Mouse (Mus musculus): ENCODE data around the gene Cdh13. TPM values are rescaled to one million over a fixed set of nuclear protein-coding genes. Genes with fewer than 3 reads are reported as not detected.

Gene Cdh13
- polyA plus RNA-seq, 1 experiment from 2014 or later: 4.2 TPM

DNA sequence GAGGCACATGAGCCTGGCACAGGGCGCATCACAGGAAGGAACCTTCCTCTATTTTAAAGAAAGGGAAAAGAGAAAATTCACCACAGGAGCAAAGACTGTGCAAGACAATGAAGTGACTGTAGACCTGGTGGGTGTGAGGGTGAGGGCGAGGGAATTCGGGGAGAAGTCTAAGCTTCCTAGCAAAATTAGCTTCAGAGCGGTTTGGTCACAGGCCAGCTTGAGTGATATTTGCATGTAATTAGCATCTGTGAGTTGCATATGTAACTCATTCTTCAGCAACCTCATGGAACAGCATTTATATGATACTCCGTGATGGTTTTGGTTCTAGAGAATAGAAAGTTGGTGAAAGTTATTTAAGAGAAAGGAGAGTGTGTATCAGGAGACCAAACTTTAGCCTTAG is 73.5 kb downstream of the Cdh13 start:
- Histone ChIP-seq H3K36me3 (no peaks in the 10 kb centered on the region), H3K9ac (no peak overlapping the region), H3K27me3 (no peaks in the 10 kb centered on the region), H3K9me3 (replicated peaks) (no peaks in the 10 kb centered on the region), H3K4me2 (no peak overlapping the region), H3K27ac (no peak overlapping the region), H3K4me1 (peaks cover 12% of the 10 kb centered on the region), H3K4me3 (replicated peaks) (no peak overlapping the region)
- no peak for ATAC-seq (replicated peaks; ENCODE audit: low FRiP score)
- WGBS: 91% methylated on average over 5 of the region's 5 CpGs

GRCm38 (mm10) chr8:118357596-118357995 is 74.1 kb downstream of the Cdh13 start:
- no peak overlapping the region for H3K27ac ChIP-seq
- H3K4me3 ChIP-seq (replicated peaks): no peak overlapping the region
- whole genome bisulfite sequencing: 91% methylated on average over 7 of the region's 7 CpGs
- no peak for ATAC-seq (replicated peaks; ENCODE audit: low FRiP score)
- no peaks in the 10 kb centered on the region for H3K27me3 ChIP-seq
- H3K36me3 ChIP-seq: no peaks in the 10 kb centered on the region
- no peak overlapping the region for H3K4me2 ChIP-seq
- no peaks in the 10 kb centered on the region for H3K9me3 ChIP-seq (replicated peaks)
- H3K4me1 ChIP-seq: peaks cover 12% of the 10 kb centered on the region
- H3K9ac ChIP-seq: no peak overlapping the region

- Histone ChIP-seq H3K27me3 (no peaks in the 10 kb centered on the region), H3K36me3 (no peaks in the 10 kb centered on the region), H3K4me3 (replicated peaks) (no peak overlapping the region), H3K27ac (no peak overlapping the region), H3K4me2 (no peak overlapping the region), H3K9me3 (replicated peaks) (no peaks in the 10 kb centered on the region), H3K4me1 (no peaks in the 10 kb centered on the region), H3K9ac (no peak overlapping the region)
- 63% methylated on average over 3 of the region's 3 CpGs for WGBS
- ATAC-seq (replicated peaks; ENCODE audit: low FRiP score): no peak
Observed at GRCm38 (mm10) chr8:118363781-118364180, 80.2 kb downstream of the Cdh13 start.

DNA sequence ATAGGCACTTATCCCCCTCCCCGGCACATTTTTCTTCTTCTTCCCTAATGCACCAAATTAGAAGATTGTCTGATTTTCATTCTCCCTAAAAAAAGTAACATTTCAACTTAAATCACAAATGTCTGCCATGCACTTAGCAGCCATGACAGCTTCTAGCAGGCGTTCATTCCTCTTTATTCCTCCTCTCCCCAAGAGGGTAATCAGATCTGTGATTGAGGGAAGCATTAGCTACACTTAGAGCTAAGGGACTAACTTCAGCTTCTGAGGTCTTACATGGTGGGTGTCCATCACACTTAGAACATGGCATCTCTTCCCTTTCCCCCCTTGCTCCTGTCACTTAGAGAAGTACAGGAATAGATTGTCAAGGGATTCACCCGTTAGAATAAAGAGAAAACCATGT is 89.6 kb downstream of the Cdh13 start:
- no peak overlapping the region for H3K4me2 ChIP-seq
- H3K4me1 ChIP-seq: no peaks in the 10 kb centered on the region
- no peaks in the 10 kb centered on the region for H3K36me3 ChIP-seq
- H3K9me3 ChIP-seq (replicated peaks): no peaks in the 10 kb centered on the region
- H3K4me3 ChIP-seq (replicated peaks): no peak overlapping the region
- no peaks in the 10 kb centered on the region for H3K27me3 ChIP-seq
- 81% methylated on average over 3 of the region's 3 CpGs for WGBS
- H3K9ac ChIP-seq: no peak overlapping the region
- H3K27ac ChIP-seq: no peak overlapping the region
- ATAC-seq (replicated peaks; ENCODE audit: low FRiP score): no peak

DNA sequence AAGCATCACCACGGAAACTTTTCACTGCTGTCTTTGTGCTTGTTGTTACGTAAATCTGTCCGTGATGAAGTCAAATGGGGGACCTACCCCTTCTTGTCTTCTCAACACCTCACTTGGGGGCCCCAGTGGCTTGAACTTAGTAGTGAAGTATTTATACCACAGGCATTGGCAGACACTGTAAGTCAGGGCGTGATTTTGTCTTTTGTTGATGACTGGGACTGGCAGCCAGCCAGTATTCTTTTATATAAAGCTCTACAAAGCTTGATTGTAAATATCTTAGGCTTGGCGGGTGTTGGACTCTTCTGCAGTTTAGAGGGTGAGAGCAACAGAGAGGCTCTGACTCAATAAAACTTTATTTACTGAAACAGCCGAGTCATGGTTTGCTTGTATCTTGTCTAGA is 91.2 kb downstream of the Cdh13 start:
- no peak overlapping the region for H3K27ac ChIP-seq
- 57% methylated on average over 6 of the region's 6 CpGs for WGBS
- no peak for ATAC-seq (replicated peaks; ENCODE audit: low FRiP score)
- no peaks in the 10 kb centered on the region for H3K27me3 ChIP-seq
- no peaks in the 10 kb centered on the region for H3K4me1 ChIP-seq
- no peaks in the 10 kb centered on the region for H3K36me3 ChIP-seq
- H3K9me3 ChIP-seq (replicated peaks): no peaks in the 10 kb centered on the region
- no peak overlapping the region for H3K9ac ChIP-seq
- H3K4me2 ChIP-seq: no peak overlapping the region
- H3K4me3 ChIP-seq (replicated peaks): no peak overlapping the region

DNA sequence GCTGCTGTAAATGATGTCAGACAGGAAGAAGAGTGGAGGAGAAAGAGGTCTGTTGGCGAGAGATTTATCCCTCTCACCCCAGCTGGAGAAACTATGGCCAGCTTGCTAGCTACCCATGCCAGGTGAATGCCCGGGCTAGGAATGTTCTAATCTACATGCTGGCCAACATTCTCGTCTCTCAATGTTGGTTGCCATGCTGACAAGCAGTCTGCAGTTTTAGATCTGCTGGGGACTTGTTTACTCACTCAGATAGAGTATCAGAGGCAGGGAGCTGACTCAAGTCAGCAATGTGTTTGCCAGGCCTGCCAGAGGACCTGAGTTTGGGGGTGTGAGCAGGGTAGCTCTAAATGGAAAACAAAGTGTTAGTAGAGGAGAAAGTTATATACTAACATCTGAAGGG is 93.3 kb downstream of the Cdh13 start:
- Histone ChIP-seq H3K9ac (no peak overlapping the region), H3K4me2 (no peak overlapping the region), H3K27ac (no peak overlapping the region), H3K4me1 (no peaks in the 10 kb centered on the region), H3K4me3 (replicated peaks) (no peak overlapping the region), H3K27me3 (no peaks in the 10 kb centered on the region), H3K9me3 (replicated peaks) (no peaks in the 10 kb centered on the region), H3K36me3 (no peaks in the 10 kb centered on the region)
- 65% methylated on average over 3 of the region's 3 CpGs for WGBS
- no peak for ATAC-seq (replicated peaks; ENCODE audit: low FRiP score)

DNA sequence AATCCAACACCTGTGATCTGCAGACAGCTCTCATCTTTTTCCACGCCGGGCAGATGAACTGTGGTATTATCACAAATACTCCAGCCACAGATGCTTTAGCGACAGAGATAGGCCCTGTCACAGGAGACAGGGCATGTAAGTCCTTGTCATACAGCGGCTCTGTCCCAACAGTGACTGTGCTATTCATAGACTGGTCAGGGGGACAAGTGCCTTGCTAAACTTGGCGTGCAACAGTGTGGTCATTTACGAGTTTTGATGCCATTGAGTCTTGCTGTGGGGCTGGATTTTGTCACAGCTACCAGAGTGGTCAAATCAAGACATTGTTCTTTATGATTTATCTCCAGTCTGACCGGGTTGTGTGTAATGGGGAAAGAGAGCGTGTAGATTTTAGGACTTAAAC is 95.5 kb downstream of the Cdh13 start:
- 85% methylated on average over 8 of the region's 8 CpGs for WGBS
- Histone ChIP-seq H3K27ac (no peak overlapping the region), H3K9me3 (replicated peaks) (no peaks in the 10 kb centered on the region), H3K36me3 (no peaks in the 10 kb centered on the region), H3K4me2 (no peak overlapping the region), H3K4me3 (replicated peaks) (no peak overlapping the region), H3K27me3 (no peaks in the 10 kb centered on the region), H3K9ac (no peak overlapping the region), H3K4me1 (no peaks in the 10 kb centered on the region)
- no peak for ATAC-seq (replicated peaks; ENCODE audit: low FRiP score)

DNA sequence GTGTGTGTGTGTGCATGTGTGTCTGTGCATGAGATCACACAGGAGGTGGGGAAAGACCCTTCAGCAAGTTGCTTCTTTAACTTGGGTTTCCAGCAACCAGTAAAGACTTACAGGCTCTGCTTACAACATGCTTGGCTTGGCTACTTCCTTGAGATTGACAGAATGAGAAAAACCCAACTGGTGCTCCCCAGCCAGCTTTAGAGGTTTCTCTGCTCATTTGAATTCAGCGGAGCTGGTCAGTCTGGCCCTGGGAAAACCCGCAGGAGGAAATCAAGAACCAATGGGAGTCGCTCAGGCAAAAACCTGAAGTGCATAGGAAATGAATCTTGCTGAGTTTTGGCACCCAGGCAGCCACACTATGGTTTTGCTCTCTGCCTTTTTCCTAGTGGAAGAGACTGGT is 96.1 kb downstream of the Cdh13 start:
- no peaks in the 10 kb centered on the region for H3K9me3 ChIP-seq (replicated peaks)
- no peak for ATAC-seq (replicated peaks; ENCODE audit: low FRiP score)
- no peaks in the 10 kb centered on the region for H3K4me1 ChIP-seq
- H3K27ac ChIP-seq: no peak overlapping the region
- H3K4me2 ChIP-seq: no peak overlapping the region
- WGBS: 30% methylated on average over 3 of the region's 3 CpGs
- H3K4me3 ChIP-seq (replicated peaks): no peak overlapping the region
- H3K9ac ChIP-seq: no peak overlapping the region
- H3K27me3 ChIP-seq: no peaks in the 10 kb centered on the region
- H3K36me3 ChIP-seq: no peaks in the 10 kb centered on the region

DNA sequence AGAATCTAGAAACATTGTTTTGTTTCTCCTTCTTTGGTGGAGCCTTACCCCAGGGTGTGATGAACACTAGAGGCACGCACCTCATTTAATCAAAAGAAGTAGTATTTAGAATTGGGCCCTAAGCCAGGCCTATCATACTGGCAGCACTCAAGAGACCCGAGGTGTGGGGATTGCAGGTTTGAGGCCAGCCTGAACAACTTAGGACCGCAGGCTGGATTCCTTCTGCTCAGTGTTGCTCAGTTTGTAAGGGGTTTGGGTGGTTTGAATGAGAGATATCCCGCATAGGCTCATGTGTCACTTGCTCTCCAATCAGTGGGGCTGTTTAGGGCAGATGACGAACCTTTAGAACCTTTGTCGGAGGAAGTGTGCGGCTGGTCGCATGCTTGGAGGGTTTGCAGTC is 96.5 kb downstream of the Cdh13 start:
- no peaks in the 10 kb centered on the region for H3K27me3 ChIP-seq
- 75% methylated on average over 8 of the region's 8 CpGs for whole genome bisulfite sequencing
- H3K36me3 ChIP-seq: no peaks in the 10 kb centered on the region
- ATAC-seq (replicated peaks; ENCODE audit: low FRiP score): no peak
- H3K4me1 ChIP-seq: no peaks in the 10 kb centered on the region
- no peak overlapping the region for H3K27ac ChIP-seq
- H3K4me2 ChIP-seq: no peak overlapping the region
- H3K4me3 ChIP-seq (replicated peaks): no peak overlapping the region
- no peaks in the 10 kb centered on the region for H3K9me3 ChIP-seq (replicated peaks)
- H3K9ac ChIP-seq: no peak overlapping the region

GRCm38 (mm10) chr8:118380782-118381181 is 97.2 kb downstream of the Cdh13 start:
- Histone ChIP-seq H3K4me2 (no peak overlapping the region), H3K27me3 (no peaks in the 10 kb centered on the region), H3K27ac (no peak overlapping the region), H3K4me3 (replicated peaks) (no peak overlapping the region), H3K9me3 (replicated peaks) (no peaks in the 10 kb centered on the region), H3K36me3 (no peaks in the 10 kb centered on the region), H3K9ac (no peak overlapping the region), H3K4me1 (no peaks in the 10 kb centered on the region)
- WGBS: 89% methylated on average over 9 of the region's 9 CpGs
- no peak for ATAC-seq (replicated peaks; ENCODE audit: low FRiP score)

DNA sequence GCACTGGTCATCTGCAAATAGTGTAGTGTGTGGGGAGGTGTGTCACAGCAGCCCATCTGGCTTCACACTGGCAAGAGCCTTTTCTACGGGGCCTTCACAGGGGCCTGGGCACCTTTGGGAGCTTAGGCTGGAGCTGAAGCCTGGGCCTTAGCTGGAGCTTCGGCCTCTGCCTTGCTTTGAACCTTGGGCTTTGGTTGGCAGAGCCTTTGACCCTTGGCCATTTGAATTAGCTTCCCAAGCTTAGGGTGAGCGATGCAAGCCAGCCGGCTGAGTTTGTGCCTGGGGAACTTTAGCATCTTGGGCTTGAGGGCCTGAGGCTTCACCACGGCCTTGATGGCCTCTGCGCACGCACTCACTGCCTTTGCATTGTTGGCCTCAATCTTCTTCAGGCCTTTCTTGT is 98.1 kb downstream of the Cdh13 start:
- Histone ChIP-seq H3K27ac (no peak overlapping the region), H3K27me3 (no peaks in the 10 kb centered on the region), H3K4me3 (replicated peaks) (no peak overlapping the region), H3K36me3 (no peaks in the 10 kb centered on the region), H3K9ac (no peak overlapping the region), H3K9me3 (replicated peaks) (no peaks in the 10 kb centered on the region), H3K4me1 (no peaks in the 10 kb centered on the region), H3K4me2 (no peak overlapping the region)
- WGBS: 89% methylated on average over 7 of the region's 7 CpGs
- no peak for ATAC-seq (replicated peaks; ENCODE audit: low FRiP score)

DNA sequence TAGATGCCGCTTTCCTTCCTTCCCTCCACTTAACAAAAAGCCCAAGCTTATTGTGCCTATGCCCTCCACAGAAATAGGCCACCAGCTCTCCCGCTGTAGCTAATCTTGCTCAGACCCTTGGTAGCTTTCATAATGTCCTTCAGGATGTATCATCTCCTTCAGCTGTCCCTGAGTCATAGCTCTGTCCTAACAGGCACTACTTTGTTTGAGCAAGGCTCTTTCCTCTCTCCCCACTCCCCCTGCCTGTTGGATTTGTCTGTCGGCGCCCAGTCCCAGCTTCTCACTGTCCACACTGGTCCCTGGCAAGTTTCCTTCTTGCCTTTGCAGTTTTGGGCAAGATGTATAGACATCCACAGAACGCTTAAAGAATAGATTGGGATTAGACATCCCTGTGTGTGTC is 100.8 kb downstream of the Cdh13 start:
- Histone ChIP-seq H3K9ac (no peak overlapping the region), H3K27ac (no peak overlapping the region), H3K4me2 (no peak overlapping the region), H3K4me1 (no peaks in the 10 kb centered on the region), H3K9me3 (replicated peaks) (no peaks in the 10 kb centered on the region), H3K36me3 (no peaks in the 10 kb centered on the region), H3K4me3 (replicated peaks) (no peak overlapping the region), H3K27me3 (no peaks in the 10 kb centered on the region)
- ATAC-seq (replicated peaks; ENCODE audit: low FRiP score): no peak
- WGBS: 96% methylated on average over 5 of the region's 5 CpGs

DNA sequence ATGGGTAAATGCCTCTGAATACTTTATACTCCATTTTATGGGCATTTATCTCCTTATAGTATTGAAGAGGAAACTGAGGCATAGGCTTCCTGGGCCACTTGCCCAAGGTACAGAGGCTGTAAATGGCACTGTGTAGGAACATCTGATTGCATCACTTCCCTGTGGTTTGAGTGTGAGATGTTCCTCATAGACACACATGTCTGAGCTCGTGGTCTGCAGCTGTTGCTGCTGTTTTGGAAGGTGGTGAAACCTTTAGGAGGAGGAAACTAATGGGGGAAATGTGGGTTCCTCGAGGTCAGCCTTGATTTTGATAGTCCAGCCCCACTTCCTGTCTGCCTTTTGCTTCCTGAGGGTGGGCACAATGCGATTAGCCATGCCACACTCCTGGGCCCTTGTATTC is 105.9 kb downstream of the Cdh13 start:
- no peak overlapping the region for H3K9ac ChIP-seq
- WGBS: 81% methylated on average over 3 of the region's 3 CpGs
- no peaks in the 10 kb centered on the region for H3K4me1 ChIP-seq
- H3K4me2 ChIP-seq: no peak overlapping the region
- ATAC-seq (replicated peaks; ENCODE audit: low FRiP score): no peak
- no peak overlapping the region for H3K27ac ChIP-seq
- no peaks in the 10 kb centered on the region for H3K9me3 ChIP-seq (replicated peaks)
- H3K4me3 ChIP-seq (replicated peaks): no peak overlapping the region
- H3K27me3 ChIP-seq: no peaks in the 10 kb centered on the region
- H3K36me3 ChIP-seq: no peaks in the 10 kb centered on the region
